Mouse (Mus musculus) layer of hippocampus, adult 9-10 months (tissue): ENCODE results near the gene Shank2.

Experiments
- DNase-seq: peaks from one replicate; pipeline ENCODE4 v3.0.0; 2022; ENCODE audit warnings: low spot score

The Shank2 gene

DNA sequence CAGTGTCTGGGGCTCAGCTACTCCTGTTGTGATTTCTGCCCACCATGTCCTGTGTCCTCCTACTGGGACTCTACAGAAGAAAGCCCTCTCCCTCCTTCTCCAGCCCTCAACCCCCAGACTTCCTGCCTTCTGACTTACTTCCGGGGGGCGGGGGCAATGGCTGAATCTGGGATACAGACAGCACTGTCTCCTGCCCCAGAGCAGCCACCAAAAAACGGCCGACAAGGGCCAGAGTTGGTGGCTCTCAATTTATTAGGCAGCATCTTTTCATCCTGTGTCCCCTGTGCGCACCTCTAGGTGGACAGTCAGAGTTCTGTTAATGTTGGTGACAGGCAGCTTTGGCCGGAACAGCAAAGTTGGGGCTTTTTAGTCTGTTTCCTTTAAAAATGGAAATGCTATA is 282.0 kb downstream of the Shank2 start:
- DNase-seq, result no peak

GRCm38 (mm10) chr7:144284241-144285065 is 282.7 kb downstream of the Shank2 start:
- no peak for DNase-seq

GRCm38 (mm10) chr7:144285066-144285633 is 283.4 kb downstream of the Shank2 start:
- DNase-seq, result no peak

DNA sequence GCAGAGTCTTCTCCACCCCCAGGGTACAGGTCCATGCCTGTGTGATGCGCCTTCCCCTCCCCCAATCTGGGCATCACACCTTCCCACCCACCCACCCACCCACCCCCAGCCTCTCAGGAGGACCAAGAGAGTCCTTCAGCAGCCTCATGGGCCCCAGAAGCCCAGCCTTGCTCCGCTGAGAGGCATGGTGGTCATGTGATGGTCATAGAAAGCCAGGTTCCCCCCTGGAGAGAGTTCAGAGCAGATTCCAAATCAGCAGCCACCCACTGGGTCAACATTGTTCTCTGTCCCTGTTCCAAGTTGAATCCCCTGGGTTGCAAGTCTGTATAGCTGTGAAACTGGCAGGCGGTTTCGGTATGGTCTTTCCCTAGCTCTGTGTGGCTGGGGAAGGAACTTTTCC is 284.2 kb downstream of the Shank2 start:
- DNase-seq, result no peak

- DNase-seq, result no peak
These were observed 286.3 kb downstream of the Shank2 start for GRCm38 (mm10) chr7:144287991-144288390.

DNA sequence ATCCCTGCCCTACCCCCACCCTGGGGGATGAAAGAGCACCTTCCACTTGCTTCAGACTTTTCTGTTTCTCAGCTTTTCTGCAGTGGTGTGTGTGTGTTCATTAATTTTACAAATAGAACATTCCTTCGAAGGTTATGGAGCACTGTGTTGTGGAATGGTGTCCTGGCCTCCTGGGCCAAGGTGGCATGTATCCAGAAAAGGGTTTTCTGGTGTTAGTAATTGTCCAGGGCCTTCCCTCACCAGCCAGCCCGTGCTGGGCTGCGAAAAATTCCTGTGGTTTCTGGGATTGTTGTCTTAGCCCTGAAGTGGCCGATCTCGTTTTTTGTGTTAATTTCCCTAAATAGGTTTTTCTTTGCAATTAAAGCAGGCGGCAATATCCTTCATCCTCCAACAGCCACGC is 289.8 kb downstream of the Shank2 start:
- no peak for DNase-seq

GRCm38 (mm10) chr7:144293611-144294010 is 291.9 kb downstream of the Shank2 start:
- no peak for DNase-seq

GRCm38 (mm10) chr7:144294239-144295200 is 292.8 kb downstream of the Shank2 start:
- no peak for DNase-seq

DNA sequence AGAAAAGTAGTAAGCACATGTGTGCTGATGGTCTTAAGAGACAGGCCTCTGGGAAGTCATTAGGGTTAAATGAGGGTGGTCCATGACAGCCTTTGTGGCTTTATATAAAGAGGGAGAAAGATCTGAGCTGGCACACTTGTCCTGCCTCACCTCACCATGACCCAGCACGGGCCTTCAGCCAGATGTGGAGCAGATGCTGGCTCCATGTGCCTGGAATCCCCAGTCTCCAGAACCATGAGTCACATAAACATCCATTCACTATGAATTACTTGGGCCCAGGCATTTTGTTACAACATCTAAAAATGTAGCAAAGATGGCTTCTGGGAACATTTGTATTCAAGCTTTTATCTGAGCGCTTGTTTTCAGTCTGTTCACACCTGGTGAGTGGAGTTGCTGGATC is 297.6 kb downstream of the Shank2 start:
- DNase-seq, result no peak

- no peak for DNase-seq
These were observed 299.9 kb downstream of the Shank2 start for GRCm38 (mm10) chr7:144301646-144302045.

DNA sequence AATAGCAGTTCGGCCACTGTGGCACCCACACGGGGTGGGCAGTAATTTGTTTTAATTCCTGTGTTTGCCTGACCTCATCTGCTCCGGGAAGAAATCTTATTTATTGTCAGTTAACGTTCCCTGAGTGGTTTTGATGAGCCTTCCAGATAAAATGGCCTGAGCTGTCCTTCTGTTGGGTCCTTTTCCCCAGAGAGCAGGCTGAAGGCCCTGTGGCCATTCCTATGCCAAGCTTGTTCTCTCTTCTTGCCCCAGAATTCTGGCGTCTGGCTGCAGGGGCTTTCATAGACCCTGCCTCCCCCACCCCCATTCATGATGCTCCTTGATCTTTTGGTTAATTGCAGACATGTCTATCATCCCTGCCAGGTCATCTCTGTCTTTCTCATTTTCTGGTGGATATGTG is 300.8 kb downstream of the Shank2 start:
- no peak for DNase-seq

GRCm38 (mm10) chr7:144307853-144308409 is 306.2 kb downstream of the Shank2 start:
- no peak for DNase-seq

GRCm38 (mm10) chr7:144314438-144315105 is 312.8 kb downstream of the Shank2 start:
- no peak for DNase-seq

- no peak for DNase-seq
These were observed 314.5 kb downstream of the Shank2 start for GRCm38 (mm10) chr7:144316224-144316623.

DNA sequence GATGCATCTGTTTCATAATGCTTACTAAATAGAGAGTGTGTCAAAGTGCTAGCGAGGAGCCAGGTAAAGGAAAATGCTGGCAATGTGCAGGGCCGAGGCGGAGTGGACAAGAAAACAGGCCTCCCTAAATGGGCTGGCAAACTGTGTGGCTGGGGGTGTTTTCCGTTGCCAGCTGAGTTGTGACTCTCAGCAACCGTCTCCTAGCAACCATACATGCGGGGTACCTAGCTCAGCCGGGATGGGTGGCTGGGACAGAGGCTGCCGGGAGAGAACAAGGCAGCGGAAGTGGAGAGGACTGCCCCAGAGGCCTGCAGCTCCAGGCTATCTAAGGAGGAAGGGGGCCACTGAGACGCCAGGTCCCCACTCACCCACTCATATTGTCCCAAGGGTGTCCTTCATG is 315.1 kb downstream of the Shank2 start:
- DNase-seq, result no peak

DNA sequence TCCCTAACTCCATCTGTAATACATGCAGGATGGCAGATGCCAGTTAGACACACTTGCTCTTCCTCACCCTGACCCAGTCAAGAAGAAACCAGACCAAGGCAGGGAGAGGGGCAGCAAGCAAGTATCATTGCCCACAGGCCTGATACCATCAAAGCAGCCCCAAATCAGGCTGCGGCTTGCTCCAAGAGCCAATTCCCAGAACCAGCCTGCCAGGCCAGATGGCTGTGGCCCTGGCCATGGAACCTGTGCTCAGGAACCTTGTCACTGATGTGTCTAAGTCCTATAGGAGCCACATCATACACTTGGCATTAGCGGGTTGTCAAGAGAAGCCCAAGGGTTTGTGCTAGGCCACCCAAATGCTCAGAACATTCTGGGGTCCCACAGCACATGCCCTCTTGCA is 322.3 kb downstream of the Shank2 start:
- DNase-seq, result no peak

DNA sequence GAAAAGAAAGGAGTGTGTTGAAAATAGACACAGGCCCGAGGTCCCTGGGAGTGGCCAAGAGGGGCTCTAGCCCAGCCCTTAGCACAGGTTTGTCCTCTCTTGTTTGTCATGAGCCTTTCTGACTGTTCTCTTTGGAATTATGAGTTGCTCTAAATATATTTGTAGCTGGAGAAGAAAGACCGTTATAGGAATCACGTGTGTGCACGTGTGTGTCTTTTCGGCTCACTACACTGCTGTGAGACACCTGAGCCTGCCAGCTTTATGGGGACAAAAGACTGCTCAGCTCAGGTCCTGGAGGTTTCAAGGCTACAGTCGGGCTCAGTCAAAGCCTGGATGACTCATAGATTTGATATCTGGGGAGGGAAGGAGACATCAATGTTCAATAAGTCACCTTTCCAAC is 323.1 kb downstream of the Shank2 start:
- no peak for DNase-seq

DNA sequence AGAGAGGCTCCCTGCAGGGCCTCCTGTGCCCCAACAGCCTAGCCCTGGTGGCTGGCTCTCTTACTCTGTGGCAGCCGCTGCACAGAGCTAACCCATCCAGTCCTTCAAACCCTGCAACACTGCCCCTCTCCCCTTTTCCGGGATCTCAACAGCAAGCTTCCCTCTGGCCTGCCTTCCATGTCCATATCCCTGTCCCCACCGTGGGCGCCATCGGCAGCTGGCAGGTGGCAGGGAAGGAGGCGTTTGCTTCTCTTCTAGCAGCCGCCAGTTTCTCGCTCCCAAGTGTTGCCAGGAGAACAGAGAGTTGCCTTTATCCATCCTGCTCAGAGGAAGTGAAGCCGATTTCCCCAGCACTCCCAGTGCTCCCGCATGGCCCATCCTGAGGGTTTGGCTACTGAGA is 323.9 kb downstream of the Shank2 start:
- DNase-seq, result no peak

DNA sequence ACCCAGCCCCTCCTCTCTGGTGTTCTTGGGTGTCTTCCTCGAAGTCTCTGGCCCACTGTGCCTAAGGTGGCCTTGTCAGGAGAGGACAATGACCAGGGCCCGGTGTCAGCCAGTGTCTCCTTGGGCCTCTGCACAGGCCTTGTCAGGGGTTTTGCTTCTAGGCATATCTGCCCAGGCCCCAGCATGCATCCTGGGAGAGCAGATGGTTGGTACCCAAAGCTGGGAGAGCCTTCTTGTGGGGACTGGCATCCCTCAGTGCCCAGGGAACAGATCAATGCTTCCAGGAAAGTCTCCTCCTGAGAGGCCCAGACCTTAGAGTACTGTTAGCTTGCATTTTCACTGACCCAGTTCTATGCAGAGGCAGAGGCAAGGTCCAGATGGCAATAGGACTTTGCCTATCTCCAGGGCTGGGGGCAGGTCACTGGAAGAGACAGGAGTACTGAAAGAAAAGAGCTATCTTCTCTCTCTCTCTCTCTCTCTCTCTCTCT is 327.7 kb downstream of the Shank2 start:
- no peak for DNase-seq

GRCm38 (mm10) chr7:144336626-144337025 is 334.9 kb downstream of the Shank2 start:
- DNase-seq, result no peak

GRCm38 (mm10) chr7:144338694-144339093 is 337.0 kb downstream of the Shank2 start:
- no peak for DNase-seq

DNA sequence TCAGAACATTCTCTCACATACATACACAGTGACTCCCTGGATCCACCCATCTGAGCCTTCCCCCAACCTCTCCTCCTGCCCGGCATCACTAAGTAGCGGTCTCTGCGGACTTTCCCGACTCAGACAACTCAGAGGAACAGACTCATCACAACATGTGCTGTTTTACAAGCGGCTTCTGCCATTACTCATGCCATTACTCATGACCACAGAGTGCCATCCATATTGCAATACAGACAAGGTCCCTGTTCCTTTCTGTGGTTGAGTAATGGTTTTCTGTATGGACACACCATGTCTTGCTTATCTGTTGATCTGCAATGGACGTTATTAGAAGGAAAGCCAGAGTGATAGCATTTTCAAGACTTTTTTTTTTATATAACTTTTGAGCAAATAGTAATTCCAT is 338.6 kb downstream of the Shank2 start:
- no peak for DNase-seq
